Mouse (Mus musculus): Measurements from ENCODE around the gene H2al1g.
"Not testable (repeated sequence)": the region's sequence is repeated elsewhere in the genome, so short reads cannot be mapped to it uniquely, and the experiment has no call there.

DNA sequence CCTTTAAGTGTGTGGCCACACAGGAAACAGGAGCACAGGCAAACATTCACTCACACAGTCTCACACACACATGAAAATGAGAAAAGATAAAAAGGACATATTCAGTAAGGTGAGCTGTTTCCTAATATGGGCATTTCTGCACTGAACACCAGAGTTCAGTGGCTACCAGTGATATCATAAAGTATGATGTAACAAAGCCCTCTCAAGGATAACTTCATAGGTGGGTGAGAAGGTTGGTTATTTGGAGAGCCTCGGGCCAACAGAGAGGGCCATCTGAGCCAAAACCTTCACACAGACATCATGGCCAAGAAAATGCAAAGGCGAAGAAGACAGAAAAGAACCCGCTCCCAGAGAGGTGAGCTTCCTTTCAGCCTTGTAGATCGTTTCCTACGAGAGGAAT is 6.3 kb downstream of the H2al1g start, which contains the start of gene H2al1i:
- not testable (repeated sequence) for TF ChIP-seq CTCF (IDR thresholded peaks at IDR 0.05; ENCODE audit: control insufficient read depth, insufficient read depth, insufficient read length); MYOG (IDR thresholded peaks at IDR 0.05; ENCODE audit: control insufficient read depth, extremely low read depth, insufficient read length); MYOD1 (IDR thresholded peaks at IDR 0.05; ENCODE audit: control insufficient read depth, insufficient read length, low read depth)
